Mouse (Mus musculus) embryonic stem cell, embryonic (primary cell): Measurements from ENCODE around the gene AI854703.

ENCODE experiments used
- CTCF ChIA-PET, 4 experiments: fragments of 300-600 bp in 2 of 4; fragments of 350-600 bp in 2 of 4; sonication (Branson Sonifier 250); formaldehyde crosslinking; loops; one replicate each; lab custom pipeline; 2022; ENCODE audit warnings: inconsistent platforms in 2 of 4; lab: Charles Lee
- POLR2A ChIA-PET, 4 experiments: fragments of 300-600 bp in 2 of 4; fragments of 350-600 bp in 2 of 4; sonication (Branson Sonifier 250); formaldehyde crosslinking; loops; one replicate each; lab custom pipeline; 2022; ENCODE audit warnings: antibody characterized with exemption in 4 of 4, inconsistent platforms in 1 of 4; lab: Charles Lee

The AI854703 gene

GRCm38 (mm10) chr6:48668022-48668421, 41.5 kb downstream of the AI854703 start:
- POLR2A ChIA-PET: interaction anchor here in 1 of 4 experiments (0.7 kb wide), 1 partner anchor 1260 kb away, joined by 5 read pairs; no protein-coding TSS in a partner anchor
- CTCF ChIA-PET: interaction anchor here in 1 of 4 experiments (0.6 kb wide), 1 partner anchor 83 kb away, joined by 3 read pairs; no protein-coding TSS in a partner anchor

GRCm38 (mm10) chr6:48669446-48669969, 42.9 kb downstream of the AI854703 start:
- CTCF ChIA-PET: interaction anchor here in 1 of 4 experiments (1.1 kb wide), 1 partner anchor 22 kb away, joined by 4 read pairs; the partner anchor contains the start of gene Gimap8
- POLR2A ChIA-PET: no interaction called here

DNA sequence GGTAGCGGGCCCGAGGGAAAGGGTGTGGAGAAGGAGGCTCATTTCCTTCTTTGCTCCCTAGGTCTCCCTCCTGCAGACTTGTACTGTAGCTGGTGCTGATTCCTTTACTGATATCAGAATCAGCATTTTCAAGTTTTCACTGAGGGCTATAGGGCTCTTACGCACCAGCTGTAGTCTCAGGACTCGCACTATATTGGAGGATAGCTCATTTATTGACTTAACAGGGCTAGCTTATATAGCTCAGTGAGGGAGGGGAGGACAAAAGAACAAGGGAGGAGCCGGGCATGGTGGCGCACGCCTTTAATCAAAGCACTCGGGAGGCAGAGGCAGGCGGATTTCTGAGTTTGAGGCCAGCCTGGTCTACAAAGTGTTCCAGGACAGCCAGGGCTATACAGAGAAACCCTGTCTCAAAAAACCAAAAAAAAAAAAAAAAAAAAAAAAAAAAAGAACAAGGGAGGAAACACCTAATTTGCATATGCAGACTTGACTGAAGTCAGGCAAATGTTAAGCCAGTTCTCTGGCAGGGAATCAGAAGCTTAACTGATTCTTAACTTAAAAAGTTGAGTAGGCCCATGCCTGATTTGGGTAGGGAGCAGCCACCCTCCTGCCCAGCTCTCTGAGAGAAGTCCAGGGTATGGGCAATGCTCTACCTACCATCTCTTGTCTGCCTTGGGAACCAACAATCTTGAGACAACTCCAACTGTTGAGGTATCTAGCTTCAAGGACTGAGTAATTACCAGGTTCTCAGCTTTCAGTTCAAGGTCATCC, 47.9 kb downstream of the AI854703 start:
- CTCF ChIA-PET: interaction anchor here in 3 of 4 experiments (0.5 to 1.6 kb wide), 7 partner anchors 27 to 1201 kb away, joined by 3 to 16 read pairs (median 4); partner anchors contain the start of gene Gimap8 (in 1 of the 3)
- POLR2A ChIA-PET: interaction anchor here in 2 of 4 experiments (0.5 to 1.1 kb wide), 11 partner anchors 9 to 590 kb away, joined by 3 to 12 read pairs (median 3); partner anchors contain the start of gene Gimap4 (in 1 of the 2)

DNA sequence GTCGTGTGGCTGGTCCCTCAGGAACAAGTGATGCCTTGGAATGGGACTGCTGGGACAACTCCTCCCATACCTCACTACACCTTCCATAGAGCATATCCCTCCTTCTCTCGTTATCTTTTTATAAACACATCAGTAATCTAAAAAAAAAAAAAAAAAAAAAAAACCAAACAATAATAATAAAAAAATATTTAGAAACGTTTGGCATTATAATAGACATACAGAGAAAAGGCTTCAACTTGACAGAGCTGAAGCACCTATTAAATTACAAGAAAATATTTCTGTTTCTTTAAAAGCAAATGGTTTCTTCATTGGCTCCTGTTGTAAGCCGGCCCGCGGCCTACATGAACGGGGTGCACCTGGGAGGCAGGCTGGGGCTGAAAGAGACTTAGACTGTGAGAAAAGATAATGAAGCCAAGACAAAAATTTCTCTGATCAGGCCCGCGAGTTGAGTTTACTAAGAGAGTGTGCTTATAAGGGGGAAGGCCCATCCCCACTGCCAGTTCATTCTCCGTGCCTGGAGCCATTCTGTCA, 48.9 kb downstream of the AI854703 start:
- ChIA-PET POLR2A (interaction anchor here in 2 of 4 experiments (0.6 to 1.1 kb wide), 3 partner anchors 10 to 76 kb away, joined by 3 to 5 read pairs (median 4); no protein-coding TSS in a partner anchor), CTCF (interaction anchor here in 1 of 4 experiments (1.2 to 1.6 kb wide), 2 partner anchors 28 to 30 kb away, joined by 4 to 5 read pairs; partner anchors contain the start of gene Gimap8)

GRCm38 (mm10) chr6:48675931-48676859, 49.6 kb downstream of the AI854703 start, which contains the start of gene Gimap9:
Gene Gimap9 (plus strand): TSS chr6:48676129.
- CTCF ChIA-PET: interaction anchor here in 1 of 4 experiments (0.6 kb wide), 1 partner anchor 683 kb away, joined by 3 read pairs; no protein-coding TSS in a partner anchor

GRCm38 (mm10) chr6:48676860-48677415, 50.4 kb downstream of the AI854703 start:
- CTCF ChIA-PET: no interaction called here

More at GRCm38 (mm10) chr6:48675931-48676859, 49.6 kb downstream of the AI854703 start, which contains the start of gene Gimap9:
- POLR2A ChIA-PET: interaction anchor here in 3 of 4 experiments (0.6 to 0.8 kb wide), 6 partner anchors 76 to 425 kb away, joined by 3 to 4 read pairs (median 3); partner anchors contain the start of gene Malsu1 (in 1 of the 3)

GRCm38 (mm10) chr6:48677492-48678345, 51.2 kb downstream of the AI854703 start:
- ChIA-PET POLR2A (interaction anchor here in 1 of 4 experiments (0.6 kb wide), 1 partner anchor 280 kb away, joined by 3 read pairs; no protein-coding TSS in a partner anchor), CTCF (no interaction called here)

More at GRCm38 (mm10) chr6:48676860-48677415, 50.4 kb downstream of the AI854703 start:
- POLR2A ChIA-PET: no interaction called here

DNA sequence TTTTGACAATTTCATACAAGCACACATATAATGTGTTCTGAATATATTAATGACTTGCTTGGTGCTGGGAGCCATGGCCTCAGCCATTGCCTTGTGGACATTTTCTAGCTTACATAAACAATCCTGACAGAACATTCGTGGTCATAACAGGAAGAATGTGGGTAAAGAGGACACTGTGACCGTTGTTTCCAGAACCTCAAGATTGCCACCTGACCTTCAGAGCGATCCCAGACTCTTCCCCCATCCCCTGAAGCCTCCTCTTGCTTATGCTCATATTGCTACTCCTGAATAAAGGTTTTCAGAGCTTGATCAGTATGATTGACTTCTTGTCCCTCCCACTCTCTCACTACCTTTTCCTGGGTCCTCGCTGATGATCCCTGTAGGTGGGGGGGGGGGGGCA, 51.8 kb downstream of the AI854703 start:
- CTCF ChIA-PET: no interaction called here
- POLR2A ChIA-PET: interaction anchor here in 1 of 4 experiments (0.6 kb wide), 1 partner anchor 281 kb away, joined by 3 read pairs; no protein-coding TSS in a partner anchor

DNA sequence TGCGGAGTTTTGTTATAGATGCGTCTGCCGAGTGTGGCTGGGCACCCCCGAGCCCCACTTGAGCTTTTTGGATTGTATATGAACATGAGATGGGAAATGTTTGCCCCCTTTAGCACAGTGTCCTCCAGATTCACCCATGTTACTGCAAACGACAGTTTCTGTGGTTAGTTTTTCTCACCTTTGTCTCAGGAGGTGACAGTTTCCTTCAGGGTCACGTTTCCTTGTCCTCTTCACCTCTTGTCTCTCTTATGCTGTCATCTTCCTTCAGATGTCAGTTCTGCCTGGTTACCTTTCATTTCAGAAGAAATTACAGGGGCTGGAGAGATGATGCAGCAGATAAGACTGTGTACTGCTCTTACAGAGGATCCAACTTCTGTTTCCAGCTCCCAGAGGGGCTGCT, 53.1 kb downstream of the AI854703 start:
- ChIA-PET CTCF (interaction anchor here in 1 of 4 experiments (0.6 kb wide), 1 partner anchor 34 kb away, joined by 9 read pairs; no protein-coding TSS in a partner anchor), POLR2A (interaction anchor here in 2 of 4 experiments (0.6 kb wide), 2 partner anchors 275 to 431 kb away, joined by 3 to 4 read pairs; no protein-coding TSS in a partner anchor)

DNA sequence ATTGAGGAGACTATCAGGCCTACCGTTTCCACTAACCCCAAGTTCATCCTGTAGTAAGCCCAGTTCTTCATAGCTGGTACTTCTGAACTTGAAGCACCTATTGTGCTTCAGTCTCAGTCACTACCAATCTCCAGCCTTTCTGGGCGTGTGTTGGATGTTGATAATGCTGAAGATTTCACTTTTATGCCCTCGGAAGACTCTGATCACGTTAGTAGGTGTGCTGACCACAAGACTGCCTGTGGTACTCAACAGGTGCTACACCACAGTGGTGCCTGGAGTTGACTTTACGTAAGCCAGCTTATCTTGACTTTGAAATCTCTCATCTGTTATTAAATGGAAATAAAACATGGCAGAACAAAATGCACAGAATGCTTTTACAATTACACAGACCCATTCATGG, 53.9 kb downstream of the AI854703 start:
- POLR2A ChIA-PET: no interaction called here
- CTCF ChIA-PET: interaction anchor here in 1 of 4 experiments (0.7 to 1.7 kb wide), 2 partner anchors 35 to 168 kb away, joined by 3 to 5 read pairs; no protein-coding TSS in a partner anchor

GRCm38 (mm10) chr6:48681472-48682090, 55.0 kb downstream of the AI854703 start:
- ChIA-PET POLR2A (no interaction called here), CTCF (interaction anchor here in 1 of 4 experiments (1.7 kb wide), 1 partner anchor 36 kb away, joined by 3 read pairs; no protein-coding TSS in a partner anchor)

GRCm38 (mm10) chr6:48682271-48682670, 55.7 kb downstream of the AI854703 start:
- POLR2A ChIA-PET: no interaction called here
- CTCF ChIA-PET: no interaction called here
